Mouse (Mus musculus) cerebellum, adult 2 months (tissue): ENCODE measurements around the gene Samhd1.

Experiments used
- CTCF ChIP-seq: fragments of 200-500 bp; IDR thresholded peaks from 2 replicates; pipeline ENCODE4 v1.5.1; 2011; ENCODE audit warnings: low read depth, mild to moderate bottlenecking, control low read depth, low read length, moderate library complexity, borderline replicate concordance; ENCODE audit not compliant: insufficient read depth
- POLR2A ChIP-seq: fragments of 200-500 bp; IDR thresholded peaks from 2 replicates; pipeline ENCODE4 v1.6.1; 2011; ENCODE audit warnings: low read length, control low read depth, borderline replicate concordance; ENCODE audit not compliant: insufficient read depth

DNA sequence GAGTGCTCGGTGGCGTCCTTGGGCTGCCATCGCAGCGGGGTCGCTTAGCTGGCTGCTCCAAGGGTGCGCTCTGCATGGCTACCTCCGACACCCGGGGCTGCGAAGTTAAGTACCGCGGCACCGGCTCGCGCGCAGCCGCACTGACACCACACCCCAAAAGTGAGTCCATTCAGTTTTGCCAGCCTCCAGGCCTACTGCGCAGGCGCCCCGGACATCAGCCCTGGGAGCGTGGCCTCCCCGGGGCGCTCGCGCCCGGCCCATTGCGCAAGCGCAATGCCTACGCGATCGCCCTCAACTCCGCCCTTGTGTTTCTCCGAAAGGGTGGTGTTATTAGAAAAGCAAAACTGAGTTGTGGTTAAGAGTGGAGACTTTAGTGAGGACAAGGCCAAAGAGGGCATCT, at the start of gene Samhd1:
- TF ChIP-seq CTCF (no peak), POLR2A (peak; percentile 46; the same call in 1 of the 2 replicates)
